Mouse (Mus musculus) spleen, adult 18-20 months (tissue): ENCODE measurements around the gene Gm38392.
"Not testable (repeated sequence)": the region's sequence is repeated elsewhere in the genome, so short reads cannot be mapped to it uniquely, and the experiment has no call there.

Experiments
- DNase-seq, 2 experiments: peaks; one replicate each; pipeline ENCODE4 v3.0.0; 2022; ENCODE audit warnings: mixed read lengths in 2 of 2

Gene Gm38392

GRCm38 (mm10) chr3:88276529-88277143, 10.4 kb downstream of the Gm38392 start:
- DNase-seq = no peak

DNA sequence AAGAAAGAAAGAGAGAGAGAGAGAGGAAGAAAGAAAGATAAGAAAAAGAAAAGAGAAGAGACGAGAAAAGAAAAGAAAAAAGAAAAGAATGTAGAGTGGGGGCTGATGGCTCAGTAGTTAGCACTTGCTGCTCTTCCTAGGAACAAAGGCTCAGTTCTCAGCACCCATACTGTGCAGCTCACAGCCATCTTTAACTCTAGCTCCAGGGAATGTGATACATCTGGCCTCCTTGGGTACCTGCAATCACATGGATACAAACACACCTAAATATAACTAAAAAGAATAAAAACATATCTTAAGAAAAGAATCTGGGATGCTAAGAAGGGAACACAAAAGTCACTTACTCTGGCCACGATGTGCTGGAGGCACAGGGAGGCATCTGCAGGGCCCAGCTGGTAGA, 10.9 kb downstream of the Gm38392 start:
- DNase-seq = no peak

DNA sequence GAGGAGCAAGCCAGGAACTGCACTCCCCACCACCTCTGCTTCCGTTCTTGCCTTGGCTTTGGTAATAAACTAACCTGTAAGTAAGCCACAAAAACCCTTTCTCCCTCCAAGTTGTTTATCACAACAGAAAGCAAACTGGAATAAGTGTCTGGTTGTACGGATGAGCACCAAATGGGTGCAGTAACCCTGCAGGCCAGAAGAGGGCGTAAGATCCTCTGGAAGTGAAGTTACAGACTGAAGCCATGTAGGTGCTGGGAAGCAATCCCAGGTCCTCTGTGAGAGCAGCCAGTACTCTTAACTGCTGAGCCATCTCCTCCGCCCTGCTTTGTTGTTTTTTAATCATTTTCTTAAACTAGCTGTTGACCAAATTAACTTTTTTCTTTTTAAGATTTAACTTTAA, 13.0 kb downstream of the Gm38392 start:
- no peak for DNase-seq

DNA sequence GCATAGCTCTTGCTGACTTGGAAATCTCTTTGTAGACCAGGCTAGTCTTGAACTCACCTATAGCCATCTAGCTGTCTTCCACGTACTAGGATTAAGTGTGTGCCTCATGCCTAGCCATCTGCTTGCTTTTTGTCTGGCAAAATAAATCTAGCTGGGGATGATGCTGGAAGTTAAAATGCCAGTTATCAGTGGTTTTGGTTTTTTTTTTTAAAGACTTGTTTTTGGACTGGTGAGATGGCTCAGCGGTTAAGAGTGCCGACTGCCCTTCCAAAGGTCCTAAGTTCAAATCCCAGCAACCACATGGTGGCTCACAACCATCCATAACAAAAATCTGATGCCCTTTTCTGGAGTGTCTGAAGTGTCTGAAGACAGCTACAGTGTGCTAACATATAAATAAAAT, 15.2 kb downstream of the Gm38392 start:
- no peak for DNase-seq

DNA sequence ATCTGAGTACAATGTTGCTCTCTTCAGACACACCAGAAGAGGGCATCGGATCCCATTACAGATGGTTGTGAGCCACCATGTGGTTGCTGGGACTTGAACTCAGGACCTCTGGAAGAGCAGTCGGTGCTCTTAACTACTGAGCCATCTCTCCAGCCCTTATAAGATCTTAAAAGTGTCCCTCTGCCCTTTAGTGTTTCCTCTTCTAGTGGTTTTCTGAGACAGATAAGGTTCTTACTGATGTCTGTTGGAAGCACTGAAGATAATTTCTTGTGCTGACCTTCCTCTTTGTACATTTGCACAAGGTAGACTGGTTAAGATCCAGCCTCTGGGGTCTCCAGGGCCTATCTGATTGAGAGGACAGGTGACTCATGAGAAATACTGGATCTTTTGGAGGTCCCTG, 15.7 kb downstream of the Gm38392 start:
- DNase-seq = not testable (repeated sequence)

- no peak for DNase-seq
Measured at GRCm38 (mm10) chr3:88268991-88269390, 18.0 kb downstream of the Gm38392 start.

DNA sequence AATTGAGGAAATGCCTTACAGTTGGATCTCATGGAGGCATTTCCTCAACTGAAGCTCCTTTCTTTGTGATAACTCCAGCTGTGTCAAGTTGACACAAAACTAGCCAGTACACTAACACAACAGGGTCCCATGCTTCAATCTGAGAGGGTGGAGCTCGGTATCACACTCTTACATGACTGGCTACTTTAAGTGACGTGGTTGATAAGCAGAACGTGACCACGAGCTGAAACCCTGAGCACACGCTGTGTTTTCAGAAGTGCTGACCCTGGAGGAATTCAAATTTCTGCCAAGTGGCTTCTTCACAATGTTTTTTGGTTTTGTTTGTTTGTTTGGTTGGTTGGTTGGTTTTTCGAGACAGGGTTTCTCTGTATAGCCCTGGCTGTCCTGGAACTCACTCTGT, 19.0 kb downstream of the Gm38392 start:
- not testable (repeated sequence) for DNase-seq

DNA sequence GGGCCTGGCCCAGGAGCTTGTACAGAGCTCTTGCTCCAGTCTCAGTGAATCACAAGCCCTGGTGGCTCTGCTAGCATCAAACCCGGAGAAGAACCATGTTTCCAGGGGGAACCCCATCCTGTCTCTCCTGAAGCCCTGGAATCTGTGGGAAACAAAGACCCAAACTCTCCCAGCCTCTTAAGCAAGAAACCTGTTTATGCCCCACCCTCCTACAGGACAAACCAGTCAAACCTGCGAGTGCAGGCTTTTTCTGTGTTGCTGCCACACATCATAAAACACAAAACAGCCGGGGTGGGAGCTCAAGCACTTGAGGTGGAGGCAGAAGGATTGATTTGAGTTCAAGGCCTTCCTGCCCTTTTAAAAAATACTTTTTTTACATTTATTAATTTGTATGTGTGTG, 24.7 kb downstream of the Gm38392 start:
- no peak for DNase-seq

GRCm38 (mm10) chr3:88256382-88256781, 30.6 kb downstream of the Gm38392 start:
- DNase-seq = no peak

DNA sequence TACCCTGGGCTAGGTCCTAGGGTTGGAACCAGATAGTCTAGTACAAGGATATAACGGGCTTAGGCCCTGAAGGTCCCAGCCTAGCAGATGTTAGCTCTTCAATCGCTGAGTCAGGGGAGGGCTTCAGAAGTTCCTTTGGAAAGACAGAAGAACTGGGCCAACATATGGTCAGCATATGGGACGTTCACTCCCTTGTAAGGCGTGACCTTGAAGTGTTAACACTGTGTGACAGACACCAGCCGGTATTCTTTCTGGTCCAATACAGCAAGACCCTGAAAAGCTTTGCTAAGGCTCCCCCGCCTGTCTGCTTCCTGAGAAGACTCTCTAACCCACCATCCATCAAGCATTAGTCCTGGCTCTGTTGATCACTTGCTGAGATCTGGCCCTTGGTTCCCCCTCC, 31.1 kb downstream of the Gm38392 start:
- DNase-seq = no peak

DNA sequence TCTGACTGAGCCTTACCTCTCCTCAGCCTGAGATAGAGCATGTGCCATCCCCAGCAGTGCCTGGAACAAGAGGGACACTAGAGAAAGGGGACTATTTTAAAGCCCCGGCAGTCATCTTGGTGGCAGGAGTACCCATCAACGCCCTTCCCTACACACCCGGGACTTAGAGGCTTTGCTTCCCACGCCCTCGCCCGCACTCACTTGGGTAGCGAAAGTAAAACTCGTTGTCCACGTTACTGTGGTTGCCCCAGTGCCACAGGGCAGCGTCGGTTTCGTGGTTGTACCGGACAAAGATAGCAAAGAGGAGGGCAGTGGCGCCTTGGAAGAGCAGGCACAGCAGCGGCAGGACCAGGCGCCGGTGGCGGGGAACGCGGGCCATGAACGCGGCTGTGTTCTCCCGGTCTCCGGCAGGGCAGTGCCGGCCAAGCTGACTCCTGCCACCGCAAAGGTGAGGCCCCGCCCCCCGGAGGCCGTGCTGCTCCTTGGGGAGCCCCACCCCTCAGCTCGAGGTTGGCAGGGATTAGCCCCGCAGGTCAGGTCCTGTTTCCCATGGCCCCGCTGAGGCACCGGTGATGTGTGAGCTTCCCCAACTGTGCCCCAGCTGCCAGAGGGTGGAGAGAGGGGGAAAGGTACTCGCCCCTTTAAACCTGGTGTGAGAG, 32.6 kb downstream of the Gm38392 start, which contains the start of gene Rhbg:
Gene Rhbg (minus strand): TSS at position 442 of the 659 bp plus-strand sequence.
- DNase-seq = peak in 1 of 2 experiments; percentile 52

- DNase-seq = no peak
Measured at GRCm38 (mm10) chr3:88252739-88253138, 34.3 kb downstream of the Gm38392 start.

- DNase-seq = no peak
Measured at GRCm38 (mm10) chr3:88248406-88248805, 38.6 kb downstream of the Gm38392 start.

DNA sequence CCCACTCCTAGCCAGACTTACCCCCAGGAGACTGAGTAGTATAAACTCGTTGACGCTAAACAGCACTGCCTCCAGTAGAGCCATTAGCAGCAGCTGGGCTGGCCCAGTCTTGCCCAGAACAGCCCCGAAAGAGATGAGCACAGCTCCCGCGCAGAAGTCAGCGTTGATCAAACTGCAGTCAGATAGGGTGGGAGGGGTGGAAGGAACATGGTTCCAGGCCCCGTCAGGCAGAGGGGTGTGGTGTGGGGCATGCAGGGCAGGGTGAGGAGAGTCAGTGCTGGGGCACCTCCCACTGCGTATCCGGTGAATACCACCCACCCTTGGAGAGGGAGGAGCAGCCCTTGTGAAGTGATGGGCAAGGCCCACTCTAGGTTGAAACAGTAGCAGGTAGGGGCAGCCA, 39.3 kb downstream of the Gm38392 start:
- no peak for DNase-seq

GRCm38 (mm10) chr3:88245811-88246210, 41.2 kb downstream of the Gm38392 start:
- peak; percentile 41 to 78 for DNase-seq

- peak in 1 of 2 experiments; percentile 57 for DNase-seq
Measured at GRCm38 (mm10) chr3:88244071-88244470, 42.9 kb downstream of the Gm38392 start.

DNA sequence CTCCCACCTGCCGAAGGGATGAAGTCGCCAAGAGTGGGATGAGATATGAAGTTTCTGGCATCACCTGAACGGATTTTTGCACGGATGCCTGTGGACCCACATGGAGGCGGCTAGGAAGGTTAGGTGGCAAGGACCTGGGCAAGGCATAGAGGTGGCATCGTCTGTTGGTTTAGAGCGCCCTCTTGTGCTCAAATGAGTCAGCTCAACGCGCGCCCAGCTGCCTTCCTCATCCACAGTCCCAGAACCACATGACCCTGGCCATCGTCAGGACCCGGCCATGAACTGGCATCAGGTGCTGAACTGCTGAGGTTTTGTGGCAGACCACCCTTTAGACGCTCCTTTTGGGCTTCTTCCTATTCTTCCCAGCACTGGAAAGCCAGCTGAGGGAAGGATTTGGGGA, 44.5 kb downstream of the Gm38392 start:
- peak; percentile 45 to 75 for DNase-seq

DNA sequence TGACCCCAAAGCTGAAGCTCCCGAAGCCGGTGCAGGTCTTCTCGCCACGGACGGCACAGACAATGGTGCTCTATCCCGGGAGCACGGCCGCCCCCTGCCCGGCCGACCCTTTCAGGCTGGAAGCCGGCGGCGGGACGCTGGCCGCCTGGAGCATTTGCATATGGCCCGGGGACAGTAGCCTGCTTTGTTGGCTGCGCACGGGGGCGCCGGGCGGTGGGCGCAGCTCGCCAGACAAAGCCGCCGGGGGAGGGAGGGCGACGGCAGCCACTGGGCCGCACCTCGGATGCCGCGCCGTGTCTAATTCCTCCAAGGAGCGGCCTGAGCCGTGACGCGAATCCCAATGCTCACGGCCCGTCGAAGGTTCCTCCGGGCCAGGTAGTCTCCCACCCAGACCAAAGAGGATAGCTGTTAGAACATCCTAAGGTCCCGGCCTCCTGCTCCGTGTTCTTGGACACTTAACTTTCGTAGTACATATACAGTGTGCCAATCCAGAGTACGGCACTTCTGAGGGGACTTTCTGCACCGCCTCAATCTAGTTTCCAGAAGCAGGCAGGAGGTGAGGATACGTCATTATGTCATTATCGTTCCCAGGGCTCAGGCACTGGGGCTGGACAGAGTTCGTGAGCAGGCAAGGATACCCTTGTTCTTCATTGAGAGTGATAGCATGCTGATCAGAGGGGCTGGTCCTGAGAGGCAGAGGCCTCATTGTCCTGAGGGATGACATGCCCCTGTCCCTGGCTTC, 45.8 kb downstream of the Gm38392 start:
- DNase-seq = no peak

DNA sequence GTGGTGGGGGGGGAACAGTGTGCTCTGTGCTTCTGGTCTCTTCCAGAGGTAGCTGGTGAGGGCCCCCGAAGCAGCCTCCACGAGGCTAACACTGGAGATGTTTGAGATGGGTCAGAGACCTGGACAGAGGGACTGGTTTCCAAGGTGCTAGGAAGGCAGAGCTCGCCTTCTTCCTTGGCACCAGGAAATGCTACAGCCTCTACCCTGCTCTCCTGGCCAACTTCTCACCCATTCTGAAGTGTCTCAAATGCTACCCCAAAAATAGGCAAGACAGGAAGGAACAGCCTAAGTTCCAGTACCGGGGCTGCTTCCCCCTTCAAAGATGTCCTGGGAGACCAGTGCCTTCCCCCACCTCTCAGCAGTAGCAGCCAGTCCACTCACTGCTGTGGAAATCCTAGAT, 47.6 kb downstream of the Gm38392 start:
- DNase-seq = no peak

GRCm38 (mm10) chr3:88238866-88239391, 48.1 kb downstream of the Gm38392 start:
- no peak for DNase-seq

DNA sequence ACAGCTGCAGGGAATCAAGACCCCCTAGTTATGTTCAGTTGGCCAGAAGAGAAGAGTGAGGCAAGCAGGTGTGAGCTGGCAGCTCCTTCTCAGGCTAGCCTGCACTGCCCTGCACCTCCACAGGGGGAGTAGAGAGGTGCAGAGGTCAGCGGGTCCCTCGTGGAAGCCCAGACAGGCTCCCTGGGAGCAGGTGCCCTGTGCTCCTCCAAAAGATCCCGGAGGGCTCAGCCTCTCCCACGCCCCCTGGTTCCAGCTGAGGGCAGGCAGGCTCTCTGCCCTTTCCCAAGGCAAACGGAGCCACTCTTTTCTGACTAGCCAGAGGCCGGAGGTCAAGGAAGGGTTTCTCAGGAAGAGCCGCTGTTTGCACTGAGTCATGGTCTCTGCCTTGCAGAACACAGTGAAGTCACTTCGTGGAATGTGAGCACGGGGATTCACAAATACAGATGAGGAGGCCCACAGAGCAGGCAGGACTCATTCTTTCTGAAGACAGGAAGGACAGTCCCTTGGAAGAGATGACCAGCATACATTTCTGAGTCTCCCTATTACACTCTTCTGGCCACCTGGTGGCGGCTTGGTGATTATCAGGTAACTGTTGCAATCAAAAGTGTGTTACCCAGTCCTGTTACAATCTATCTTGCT, 49.3 kb downstream of the Gm38392 start:
- DNase-seq = peak in 1 of 2 experiments; percentile 57

DNA sequence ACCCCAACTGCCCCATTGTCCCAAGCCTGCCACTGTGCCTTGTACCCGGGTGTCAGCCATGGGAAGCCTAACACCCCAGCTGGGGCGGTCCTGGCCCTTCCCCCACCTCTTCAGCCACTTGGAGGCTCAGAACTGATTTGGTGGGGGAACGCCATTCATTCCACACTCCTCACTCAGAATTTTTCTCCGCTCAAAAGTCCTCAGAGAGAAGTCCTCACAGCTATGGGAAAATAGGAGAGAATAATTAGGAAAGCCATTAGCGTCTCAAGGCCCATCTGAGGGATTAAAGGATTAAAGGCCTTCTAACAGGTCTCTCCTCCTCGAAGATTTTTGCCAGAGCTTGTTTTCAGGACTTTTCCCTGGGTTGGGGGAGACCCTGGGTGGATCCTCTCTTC, 49.9 kb downstream of the Gm38392 start:
- DNase-seq = no peak

- DNase-seq = no peak
Measured at GRCm38 (mm10) chr3:88235616-88236015, 51.4 kb downstream of the Gm38392 start.
